Mouse (Mus musculus) CH12.LX (cell line): ENCODE data around the gene Rora. TPM values are rescaled to one million over a fixed set of nuclear protein-coding genes. Genes with fewer than 3 reads are reported as not detected.

Experiments
- DNase-seq: peaks from one replicate; pipeline ENCODE4 v3.0.0-alpha.2; 2013; ENCODE audit errors: extremely low read depth
- H3K27ac ChIP-seq: 2 replicates; pipeline ENCODE4 v1.5.1; 2012; ENCODE audit warnings: low read depth, mild to moderate bottlenecking, control low read depth, moderate library complexity; ENCODE audit not compliant: insufficient read depth
- H3K27me3 ChIP-seq: replicated peaks from 2 replicates; pipeline ENCODE3; 2012; ENCODE audit warnings: inconsistent platforms
- H3K36me3 ChIP-seq, 2 experiments: replicated peaks in 1 of 2; 2 replicates each; pipeline versions ENCODE3 to v1.6.1; 2012; ENCODE audit warnings: inconsistent platforms in 1 of 2, low read length in 1 of 2, mild to moderate bottlenecking in 1 of 2, mixed read lengths in 1 of 2, moderate library complexity in 1 of 2; ENCODE audit not compliant: control insufficient read depth in 1 of 2, insufficient read depth in 1 of 2
- H3K4me1 ChIP-seq, 2 experiments: 2 replicates each; pipeline ENCODE4 v1.6.1; 2012; ENCODE audit warnings: inconsistent platforms in 1 of 2, moderate library complexity in 1 of 2; ENCODE audit not compliant: insufficient read depth in 2 of 2, control insufficient read depth in 1 of 2
- H3K4me2 ChIP-seq: 2 replicates; pipeline ENCODE4 v1.6.1; 2012; ENCODE audit warnings: low read depth, mild to moderate bottlenecking, control low read depth; ENCODE audit not compliant: poor library complexity, insufficient read depth, severe bottlenecking
- H3K4me3 ChIP-seq, 3 experiments: fragments of 150-350 bp in 1 of 3; sonication (generic) in 1 of 3; replicated peaks in 1 of 3; 2 replicates each; pipeline versions ENCODE3 to v1.5.1; 2011 to 2012; ENCODE audit warnings: low read depth in 2 of 3, low read length in 2 of 3, mild to moderate bottlenecking in 2 of 3, moderate library complexity in 2 of 3, control low read depth in 1 of 3, improper control_type of control experiment in 1 of 3, inconsistent platforms in 1 of 3, mixed read lengths in 1 of 3; ENCODE audit not compliant: poor library complexity in 1 of 3
- H3K79me2 ChIP-seq: replicated peaks from 2 replicates; pipeline ENCODE4 v1.6.1; 2012; ENCODE audit warnings: mild to moderate bottlenecking, moderate library complexity; ENCODE audit not compliant: control insufficient read depth, poor library complexity, insufficient read depth, severe bottlenecking; ENCODE audit errors: extremely low read depth
- H3K9ac ChIP-seq: 2 replicates; pipeline ENCODE4 v1.6.1; 2012; ENCODE audit warnings: low read depth, mild to moderate bottlenecking, control low read depth, moderate library complexity; ENCODE audit not compliant: insufficient read depth
- H3K9me3 ChIP-seq: replicated peaks from 2 replicates; pipeline ENCODE3; 2012; ENCODE audit warnings: low read length, inconsistent platforms, mixed read lengths
- CHD2 ChIP-seq: IDR thresholded peaks from 2 replicates; pipeline ENCODE4 v1.6.1; 2011; ENCODE audit warnings: low read length, improper control_type of control experiment
- CTCF ChIP-seq, 2 experiments: IDR thresholded peaks in 1 of 2; conservative IDR thresholded peaks in 1 of 2; 2 replicates each; pipeline ENCODE4 v1.5.1; 2011 to 2012; ENCODE audit warnings: low read depth in 2 of 2, low read length in 2 of 2, improper control_type of control experiment in 1 of 2, inconsistent platforms in 1 of 2, mild to moderate bottlenecking in 1 of 2, moderate library complexity in 1 of 2
- ELF1 ChIP-seq: IDR thresholded peaks from 2 replicates; pipeline ENCODE4 v1.6.1; 2014; ENCODE audit warnings: low read depth, mild to moderate bottlenecking, inconsistent platforms, low read length, improper control_type of control experiment
- ETS1 ChIP-seq: conservative IDR thresholded peaks from 2 replicates; pipeline ENCODE4 v1.6.1; 2012; ENCODE audit warnings: low read depth, mild to moderate bottlenecking, inconsistent platforms, low read length, improper control_type of control experiment, moderate library complexity
- GABPA ChIP-seq: IDR thresholded peaks from 2 replicates; pipeline ENCODE4 v1.6.1; 2012; ENCODE audit warnings: low read depth, low read length, improper control_type of control experiment, inconsistent platforms; ENCODE audit not compliant: insufficient replicate concordance
- HCFC1 ChIP-seq: IDR thresholded peaks from 2 replicates; pipeline ENCODE4 v1.6.1; 2012; ENCODE audit warnings: low read depth, mild to moderate bottlenecking, inconsistent platforms, low read length, improper control_type of control experiment
- JUN ChIP-seq: IDR thresholded peaks from 2 replicates; pipeline ENCODE4 v1.6.1; 2011; ENCODE audit warnings: low read depth, mild to moderate bottlenecking, low read length, improper control_type of control experiment, moderate library complexity; ENCODE audit not compliant: insufficient read depth
- MAZ ChIP-seq: IDR thresholded peaks from 2 replicates; pipeline ENCODE4 v1.6.1; 2012; ENCODE audit warnings: low read depth, mild to moderate bottlenecking, inconsistent platforms, low read length, improper control_type of control experiment, moderate library complexity
- MEF2A ChIP-seq: IDR thresholded peaks from 2 replicates; pipeline ENCODE4 v1.6.1; 2014; ENCODE audit warnings: low read depth, mild to moderate bottlenecking, inconsistent platforms, low read length, improper control_type of control experiment, borderline replicate concordance
- NELFE ChIP-seq: IDR thresholded peaks from 2 replicates; pipeline ENCODE4 v1.6.1; 2011; ENCODE audit warnings: low read depth, low read length, improper control_type of control experiment
- NRF1 ChIP-seq: IDR thresholded peaks from 2 replicates; pipeline ENCODE4 v1.6.1; 2014; ENCODE audit warnings: low read depth, mild to moderate bottlenecking, inconsistent platforms, low read length, improper control_type of control experiment, moderate library complexity
- PAX5 ChIP-seq: IDR thresholded peaks from 2 replicates; pipeline ENCODE4 v1.6.1; 2012; ENCODE audit warnings: low read length, inconsistent platforms, mixed read lengths
- SIN3A ChIP-seq: IDR thresholded peaks from 2 replicates; pipeline ENCODE4 v1.6.1; 2012; ENCODE audit warnings: low read length, improper control_type of control experiment, inconsistent platforms
- ZC3H11A ChIP-seq: IDR thresholded peaks from 2 replicates; pipeline ENCODE4 v1.6.1; 2012; ENCODE audit warnings: low read depth, mild to moderate bottlenecking, inconsistent platforms, low read length, improper control_type of control experiment
- ZKSCAN1 ChIP-seq: IDR thresholded peaks from 2 replicates; pipeline ENCODE4 v1.6.1; 2012; ENCODE audit warnings: low read depth, inconsistent platforms, low read length, improper control_type of control experiment, borderline replicate concordance
- ZNF384 ChIP-seq: IDR thresholded peaks from 2 replicates; pipeline ENCODE4 v1.6.1; 2012; ENCODE audit warnings: low read depth, low read length, improper control_type of control experiment, inconsistent platforms
- dilution Hi-C: fragments of 300-500 bp; cut with MboI; formaldehyde crosslinking; loops from 2 replicates; pipeline ENCODE4 v1.14.3; 2020; ENCODE audit warnings: low sequenced_read_pairs; ENCODE audit not compliant: extremely low pct_unique_long_range_greater_than_20kb, extremely low pct_ligation_motif_present
- in situ Hi-C: fragments of 300-500 bp; cut with MboI; formaldehyde crosslinking; loops from 3 replicates; pipeline ENCODE4 v1.14.3; 2019; ENCODE audit warnings: low sequenced_read_pairs, low pct_ligation_motif_present, low pct_unique_long_range_greater_than_20kb, mixed read lengths
- polyA plus RNA-seq: library from polyadenylated mRNA; unstranded; fragments of >175 nt; gene quantifications from 2 replicates; pipeline ENCODE4 v1.2.1, GENCODE M21; 2012; ENCODE audit warnings: low read depth; ENCODE audit not compliant: insufficient read length
- total RNA-seq, 2 experiments: library from RNA; depleted of rRNA; stranded (reverse); fragments of 300-350 nt in 1 of 2; fragments of >200 nt in 1 of 2; gene quantifications; 2 replicates each; pipeline ENCODE4 v1.2.3; 2012 to 2014

Gene Rora
- total and polyA plus RNA-seq, 3 experiments: 0.36 to 0.66 (median 0.64) TPM

DNA sequence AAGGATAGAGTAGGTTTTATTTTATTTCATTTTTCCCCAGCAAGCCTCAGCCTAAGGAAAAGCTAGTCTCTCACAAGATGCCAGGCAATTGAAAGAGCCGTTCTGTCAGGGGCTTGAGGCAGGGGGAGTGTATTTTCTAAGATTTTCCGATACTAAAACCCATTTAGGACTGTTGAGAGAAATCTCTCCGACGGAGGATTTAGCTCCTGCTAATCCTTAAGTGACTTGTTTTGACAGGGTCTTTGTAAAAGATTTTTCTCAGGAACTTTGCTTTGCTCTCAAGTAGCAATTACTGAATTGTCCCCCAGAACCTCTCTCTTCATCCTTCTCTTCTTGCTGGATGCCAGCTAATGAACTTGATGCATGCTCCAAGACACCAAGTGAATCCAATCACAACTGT lies 323.3 kb downstream of the Rora start:
- DNase-seq: no peak
- H3K79me2 ChIP-seq: no peaks in the 10 kb centered on the region
- peaks cover 0 to 21% of the 10 kb centered on the region in 2 experiments; a peak in 2 of 4 replicates for H3K4me1 ChIP-seq
- in situ Hi-C loops (no loop called here), dilution Hi-C loops (no loop called here)
- no peak overlapping the region for H3K9ac ChIP-seq
- no peak overlapping the region for H3K4me3 ChIP-seq
- H3K27me3 ChIP-seq: no peaks in the 10 kb centered on the region
- H3K9me3 ChIP-seq: peaks cover 30% of the 10 kb centered on the region
- H3K36me3 ChIP-seq: no peaks in the 10 kb centered on the region
- no peak overlapping the region for H3K4me2 ChIP-seq
- TF ChIP-seq CTCF (conservative IDR thresholded peaks at IDR 0.05 in 1 of 2, IDR thresholded peaks at IDR 0.05 in 1 of 2; ENCODE audit: low read depth in 2 of 2, low read length in 2 of 2): no peak
- TF ChIP-seq JUN: no peak
- TF ChIP-seq MAZ: no peak
- no peak overlapping the region for H3K27ac ChIP-seq

DNA sequence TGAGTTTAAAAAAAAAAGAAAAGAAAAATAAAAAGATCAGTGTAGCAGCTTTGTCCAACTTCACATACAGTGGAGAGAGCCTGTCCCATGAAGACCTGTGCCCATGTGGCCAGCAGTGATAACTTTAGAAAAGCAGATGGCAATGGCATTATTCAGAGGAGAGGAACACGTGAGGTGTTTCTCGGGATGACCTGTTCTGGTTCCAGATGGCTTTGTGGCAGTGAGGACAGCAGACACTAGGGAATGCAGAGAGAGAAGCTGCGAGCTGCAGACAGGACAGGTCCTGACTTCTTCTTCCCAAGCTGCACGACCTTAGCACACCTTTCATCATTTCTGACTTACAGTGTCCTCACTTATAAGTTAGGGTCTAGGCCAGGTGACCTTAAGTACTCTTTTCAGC lies 325.1 kb downstream of the Rora start:
- Histone ChIP-seq H3K27ac (no peak overlapping the region), H3K27me3 (no peaks in the 10 kb centered on the region), H3K4me3 (no peak overlapping the region), H3K9ac (no peak overlapping the region), H3K4me2 (no peak overlapping the region), H3K4me1 (peaks cover 0 to 12% of the 10 kb centered on the region in 2 experiments; a peak in 2 of 4 replicates), H3K36me3 (no peaks in the 10 kb centered on the region), H3K9me3 (peaks cover 25% of the 10 kb centered on the region), H3K79me2 (no peaks in the 10 kb centered on the region)
- dilution Hi-C loops: no loop called here
- TF ChIP-seq ZNF384 (no peak), ZC3H11A (no peak), CTCF (conservative IDR thresholded peaks at IDR 0.05 in 1 of 2, IDR thresholded peaks at IDR 0.05 in 1 of 2; ENCODE audit: low read depth in 2 of 2, low read length in 2 of 2) (no peak)
- DNase-seq: no peak
- in situ Hi-C loops: no loop called here

DNA sequence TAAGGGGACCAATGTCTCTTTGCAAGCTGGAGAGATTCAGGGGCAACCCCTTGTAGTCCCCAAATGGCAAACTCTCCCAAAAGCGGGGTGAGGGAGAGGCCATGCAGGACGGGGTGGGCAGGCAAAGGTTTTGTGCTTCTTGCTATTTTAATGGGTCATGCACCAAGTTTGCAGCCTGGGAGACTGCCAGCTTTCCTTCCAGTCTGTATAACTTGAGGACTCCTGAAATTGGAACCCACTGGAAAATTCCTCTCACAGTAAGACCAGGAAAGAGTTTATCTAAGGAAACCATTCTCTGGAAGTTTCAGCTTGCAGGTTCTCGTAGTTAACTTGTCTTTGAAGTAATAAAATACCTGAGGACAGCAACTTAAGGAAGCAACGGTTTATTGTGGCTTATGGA lies 326.5 kb downstream of the Rora start:
- Histone ChIP-seq H3K27me3 (no peaks in the 10 kb centered on the region), H3K9me3 (peaks cover 27% of the 10 kb centered on the region), H3K4me2 (no peak overlapping the region)
- dilution Hi-C loops: no loop called here
- no peak for TF ChIP-seq CTCF (conservative IDR thresholded peaks at IDR 0.05 in 1 of 2, IDR thresholded peaks at IDR 0.05 in 1 of 2; ENCODE audit: low read depth in 2 of 2, low read length in 2 of 2)
- TF ChIP-seq NELFE: no peak
- no peak for TF ChIP-seq HCFC1
- TF ChIP-seq SIN3A: no peak
- no peak for TF ChIP-seq CHD2
- TF ChIP-seq ETS1: no peak
- TF ChIP-seq NRF1: no peak
- TF ChIP-seq GABPA: no peak
- TF ChIP-seq ZKSCAN1: no peak
- no peak for TF ChIP-seq PAX5
- TF ChIP-seq ELF1: no peak
- no peak for TF ChIP-seq ZNF384
- TF ChIP-seq MEF2A: no peak
- TF ChIP-seq, all 38 proteins: peak for 0
- Histone ChIP-seq H3K4me3 (no peak overlapping the region), H3K27ac (no peak overlapping the region), H3K4me1 (no peaks in the 10 kb centered on the region), H3K79me2 (no peaks in the 10 kb centered on the region), H3K9ac (no peak overlapping the region), H3K36me3 (no peaks in the 10 kb centered on the region)
- no peak for DNase-seq
- in situ Hi-C loops: no loop called here
